Mouse (Mus musculus) pancreas, adult 10 weeks (tissue): ENCODE data around the gene Nxph3. TPM values are rescaled to one million over a fixed set of nuclear protein-coding genes. Genes with fewer than 3 reads are reported as not detected.

Experiments
- polyA plus RNA-seq: library from polyadenylated mRNA; stranded (reverse); fragments of 350-450 nt; fragmentation: Illumina TruSeq; extraction: RNeasy Lipid Tissue Mini Kit (QIAGEN cat#74804); gene quantifications from one replicate; pipeline ENCODE4 v1.2.3, GENCODE M21; 2015; ENCODE audit warnings: low read depth, low replicate concordance; ENCODE audit not compliant: insufficient read depth

Gene Nxph3
- polyA plus RNA-seq = not detected

GRCm38 (mm10) chr11:95514298-95514861 is at the start of gene Nxph3:
TSS of gene Nxph3 (minus strand) at chr11:95514570.

Other genes starting within 250 kb of the Nxph3 start
- gene Kat7, start 204.3 kb downstream of the Nxph3 start, polyA plus RNA-seq = 8.1 TPM
- 8.7 TPM for gene Fam117a, start 177.6 kb downstream of the Nxph3 start, polyA plus RNA-seq
- 34.2 TPM for gene Slc35b1, start 129.9 kb downstream of the Nxph3 start, polyA plus RNA-seq
- gene Spop, start 100.5 kb downstream of the Nxph3 start, polyA plus RNA-seq = 31.2 TPM
- gene Ngfr, start 73.2 kb upstream of the Nxph3 start, polyA plus RNA-seq = 0.31 TPM
- gene Phb, start 152.4 kb upstream of the Nxph3 start, polyA plus RNA-seq = 18.9 TPM
- 8.2 TPM for gene Zfp652, start 198.1 kb upstream of the Nxph3 start, polyA plus RNA-seq
- gene B130006D01Rik, start 209.0 kb upstream of the Nxph3 start, polyA plus RNA-seq = not detected